8 mouse cellular contexts compared by ENCODE assay signal in genomic region chr2:74752431-74753174, GRCm38 (mm10). TPM values are rescaled to one million over a fixed set of nuclear protein-coding genes. Genes with fewer than 3 reads are reported as not detected.
A peak's percentile ranks its signal among the peaks of the same experiment; 100 is the strongest.
DNase-seq lines count a peak whose midpoint lies in the region; ATAC-seq and TF ChIP-seq lines count a peak whose summit lies in the region.
"Had no signal": no experiment of that assay in that cellular context is flagged by ENCODE, and none has a peak within 500 bp of the region (broad histone marks: within the 10 kb centered on the region; RNA-seq: fewer than 3 reads in every experiment).

No protein-coding gene starts in this region.

- H3K9ac ChIP-seq in lung, postnatal 0 days (replicated peaks; ENCODE audit: low read depth): no peak overlapping the region
- no peak overlapping the region for H3K9ac ChIP-seq in forebrain, embryonic 15.5 days (replicated peaks)
- H3K9ac ChIP-seq in limb, embryonic 13.5 days: peak overlapping the region; percentile 61
- H3K9ac ChIP-seq in stomach, postnatal 0 days (ENCODE audit: low read length): no peak overlapping the region

- no peaks in the 10 kb centered on the region for H3K36me3 ChIP-seq in lung, postnatal 0 days (ENCODE audit: insufficient read depth, low read length)
- no peaks in the 10 kb centered on the region for H3K36me3 ChIP-seq in forebrain, embryonic 15.5 days
- no peaks in the 10 kb centered on the region for H3K36me3 ChIP-seq in limb, embryonic 13.5 days
- no peaks in the 10 kb centered on the region for H3K36me3 ChIP-seq in stomach, postnatal 0 days (ENCODE audit: control insufficient read depth, insufficient read depth, low read length)

- H3K4me3 ChIP-seq in lung, postnatal 0 days (ENCODE audit: low read depth, low read length): peak overlapping the region; percentile 24; the same call in 1 of the 2 replicates
- 0 out of 2 replicates have a peak overlapping the region, but pooled peaks have one; percentile 1 for H3K4me3 ChIP-seq in forebrain, embryonic 15.5 days
- peak overlapping the region; percentile 41 for H3K4me3 ChIP-seq in limb, embryonic 13.5 days
- peak overlapping the region; percentile 29 for H3K4me3 ChIP-seq in stomach, postnatal 0 days (ENCODE audit: low read depth, low read length)

- TF ChIP-seq CTCF in lung, postnatal 0 days (IDR thresholded peaks at IDR 0.05): no peak
- TF ChIP-seq CTCF in stomach, postnatal 0 days (IDR thresholded peaks at IDR 0.05; ENCODE audit: low read depth): no peak

- WGBS in lung, postnatal 0 days: 5% methylated on average over 43 of the region's 45 CpGs
- WGBS in forebrain, embryonic 15.5 days: 2% methylated on average over 45 of the region's 45 CpGs
- 4% methylated on average over 44 of the region's 45 CpGs for WGBS in limb, embryonic 13.5 days
- 5% methylated on average over 45 of the region's 45 CpGs for WGBS in stomach, postnatal 0 days

- H3K27me3 ChIP-seq in lung, postnatal 0 days (replicated peaks; ENCODE audit: insufficient read depth, low read length): peaks cover 89% of the 10 kb centered on the region
- H3K27me3 ChIP-seq in forebrain, embryonic 15.5 days: peaks cover 95% of the 10 kb centered on the region
- H3K27me3 ChIP-seq in limb, embryonic 13.5 days: peaks cover 96% of the 10 kb centered on the region
- peaks cover 37% of the 10 kb centered on the region for H3K27me3 ChIP-seq in stomach, postnatal 0 days (ENCODE audit: control insufficient read depth, insufficient read depth, low read length)

- H3K4me2 ChIP-seq in lung, postnatal 0 days (replicated peaks; ENCODE audit: low read depth, low read length): peak overlapping the region; percentile 30; the same call in 1 of the 2 replicates
- 0 out of 2 replicates have a peak overlapping the region, but pooled peaks have one; percentile 9 for H3K4me2 ChIP-seq in forebrain, embryonic 15.5 days (replicated peaks)
- H3K4me2 ChIP-seq in limb, embryonic 13.5 days (replicated peaks): peak overlapping the region; percentile 66
- H3K4me2 ChIP-seq in stomach, postnatal 0 days (replicated peaks; ENCODE audit: low read depth): peak overlapping the region; percentile 46

- ATAC-seq in lung, postnatal 0 days: no peak
- no peak for ATAC-seq in forebrain, embryonic 15.5 days (replicated peaks)
- no peak for ATAC-seq in limb, embryonic 13.5 days (ENCODE audit: low FRiP score, low read depth)
- ATAC-seq in stomach, postnatal 0 days (ENCODE audit: low FRiP score, low TSS enrichment): no peak

- no peak overlapping the region for H3K27ac ChIP-seq in lung, postnatal 0 days (ENCODE audit: low read length)
- no peak overlapping the region for H3K27ac ChIP-seq in forebrain, embryonic 15.5 days (replicated peaks)
- H3K27ac ChIP-seq in limb, embryonic 13.5 days: no peak overlapping the region
- no peak overlapping the region for H3K27ac ChIP-seq in stomach, postnatal 0 days (replicated peaks)

- no peak for TF ChIP-seq EP300 in lung, postnatal 0 days (IDR thresholded peaks at IDR 0.05)
- TF ChIP-seq EP300 in stomach, postnatal 0 days (optimal IDR thresholded peaks at IDR 0.05): no peak

- H3K4me1 ChIP-seq in lung, postnatal 0 days (ENCODE audit: insufficient read depth, low read depth, low read length): peaks cover 11% of the 10 kb centered on the region; the same call in 1 of the 2 replicates
- peaks cover 15% of the 10 kb centered on the region for H3K4me1 ChIP-seq in forebrain, embryonic 15.5 days
- peaks cover 25% of the 10 kb centered on the region for H3K4me1 ChIP-seq in limb, embryonic 13.5 days
- H3K4me1 ChIP-seq in stomach, postnatal 0 days (replicated peaks; ENCODE audit: control insufficient read depth, insufficient read depth): no peaks in the 10 kb centered on the region; the same call in 1 of the 2 replicates

- DNase-seq in lung, postnatal 0 days (ENCODE audit: low spot score): no peak
- no peak for DNase-seq in lung, postnatal 10 days
- DNase-seq in stomach, postnatal 0 days (ENCODE audit: low spot score): no peak
- no peak for DNase-seq in layer of hippocampus, adult 18-20 months (ENCODE audit: low spot score in 2 of 2)
- no peak for DNase-seq in gastrocnemius, postnatal 4 days (ENCODE audit: low spot score in 2 of 2)
- DNase-seq: cerebellum, postnatal 25 days had no signal

- H3K9me3 ChIP-seq in lung, postnatal 0 days (ENCODE audit: low read length): no peaks in the 10 kb centered on the region
- H3K9me3 ChIP-seq in forebrain, embryonic 15.5 days: no peaks in the 10 kb centered on the region
- H3K9me3 ChIP-seq in limb, embryonic 13.5 days: no peaks in the 10 kb centered on the region
- no peaks in the 10 kb centered on the region for H3K9me3 ChIP-seq in stomach, postnatal 0 days (ENCODE audit: control insufficient read depth, low read length)

RNA-seq across cellular contexts. Expression of gene Hoxd1, which starts 10.2 kb away (rescaled TPM):
- not detected in 2 replicates for polyA plus RNA-seq in lung, postnatal 0 days (2015; fragmentation: Nextera tagmentation; extraction: Ambion mirVana)
- not detected in 2 replicates for polyA plus RNA-seq in forebrain, embryonic 15.5 days (2015; fragmentation: Nextera tagmentation; extraction: Ambion mirVana)
- polyA plus RNA-seq in limb, embryonic 13.5 days (2015; fragmentation: Nextera tagmentation; extraction: Ambion mirVana): 0.61 and 0.69 TPM in 2 replicates
- polyA plus RNA-seq in stomach, postnatal 0 days (2015; fragmentation: Nextera tagmentation; extraction: Ambion mirVana): not detected in 2 replicates
- total RNA-seq in layer of hippocampus, adult 18-20 months (2021): under 1 TPM in 1 of 2 experiments, not detected in 1; 0.17 TPM
- total RNA-seq in gastrocnemius, postnatal 4 days (2021): under 1 TPM in 1 of 2 experiments, not detected in 1; 0.20 TPM

RNA-seq across cellular contexts. Expression of gene Gm28230, which starts 26.1 kb away (rescaled TPM):
- polyA plus RNA-seq in lung, postnatal 0 days (2015; fragmentation: Nextera tagmentation; extraction: Ambion mirVana): not detected in 2 replicates
- polyA plus RNA-seq in forebrain, embryonic 15.5 days (2015; fragmentation: Nextera tagmentation; extraction: Ambion mirVana): not detected in 2 replicates
- polyA plus RNA-seq in limb, embryonic 13.5 days (2015; fragmentation: Nextera tagmentation; extraction: Ambion mirVana): 0.08 and 0.26 TPM in 2 replicates
- polyA plus RNA-seq in stomach, postnatal 0 days (2015; fragmentation: Nextera tagmentation; extraction: Ambion mirVana): not detected in 2 replicates
- not detected for total RNA-seq in layer of hippocampus, adult 18-20 months (2021)
- total RNA-seq in gastrocnemius, postnatal 4 days (2021): under 1 TPM; 0.47 to 0.74 TPM

RNA-seq across cellular contexts. Expression of gene Hoxd4, which starts 40.9 kb away (rescaled TPM):
- polyA plus RNA-seq in lung, postnatal 0 days (2015; fragmentation: Nextera tagmentation; extraction: Ambion mirVana): not detected in 2 replicates
- polyA plus RNA-seq in forebrain, embryonic 15.5 days (2015; fragmentation: Nextera tagmentation; extraction: Ambion mirVana): not detected in 2 replicates
- 0.32 and 0.55 TPM in 2 replicates for polyA plus RNA-seq in limb, embryonic 13.5 days (2015; fragmentation: Nextera tagmentation; extraction: Ambion mirVana)
- 0.08 and 0.19 TPM in 2 replicates for polyA plus RNA-seq in stomach, postnatal 0 days (2015; fragmentation: Nextera tagmentation; extraction: Ambion mirVana)
- total RNA-seq in layer of hippocampus, adult 18-20 months (2021): not detected
- 1 to 10 TPM; 4.1 to 6.1 TPM for total RNA-seq in gastrocnemius, postnatal 4 days (2021)

RNA-seq across cellular contexts. Expression of gene Hoxd3, which starts 40.9 kb away (rescaled TPM):
- not detected in 2 replicates for polyA plus RNA-seq in lung, postnatal 0 days (2015; fragmentation: Nextera tagmentation; extraction: Ambion mirVana)
- not detected in 2 replicates for polyA plus RNA-seq in forebrain, embryonic 15.5 days (2015; fragmentation: Nextera tagmentation; extraction: Ambion mirVana)
- 0.84 and 0.88 TPM in 2 replicates for polyA plus RNA-seq in limb, embryonic 13.5 days (2015; fragmentation: Nextera tagmentation; extraction: Ambion mirVana)
- 1.3 and 1.5 TPM in 2 replicates for polyA plus RNA-seq in stomach, postnatal 0 days (2015; fragmentation: Nextera tagmentation; extraction: Ambion mirVana)
- not detected for total RNA-seq in layer of hippocampus, adult 18-20 months (2021)
- under 1 TPM in 1 of 2 experiments, not detected in 1; 0.12 TPM for total RNA-seq in gastrocnemius, postnatal 4 days (2021)

RNA-seq across cellular contexts. Expression of gene Hoxd8, which starts 48.2 kb away (rescaled TPM):
- polyA plus RNA-seq in lung, postnatal 0 days (2015; fragmentation: Nextera tagmentation; extraction: Ambion mirVana): 0.44 and 0.50 TPM in 2 replicates
- 0.10 TPM in 1 of 2 replicates, not detected in the other for polyA plus RNA-seq in forebrain, embryonic 15.5 days (2015; fragmentation: Nextera tagmentation; extraction: Ambion mirVana)
- polyA plus RNA-seq in limb, embryonic 13.5 days (2015; fragmentation: Nextera tagmentation; extraction: Ambion mirVana): 7.3 and 7.5 TPM in 2 replicates
- polyA plus RNA-seq in stomach, postnatal 0 days (2015; fragmentation: Nextera tagmentation; extraction: Ambion mirVana): 1.3 TPM in 2 replicates
- not detected for total RNA-seq in layer of hippocampus, adult 18-20 months (2021)
- 10 to 100 TPM; 35.9 to 41.6 TPM for total RNA-seq in gastrocnemius, postnatal 4 days (2021)

Comparison
In these comparisons a context has a peak if more than half of its experiments do, and no peak if none do; other contexts are left out.
1. H3K4me2 ChIP-seq: peak in every context shown above with its lines; median percentile 66 in limb, embryonic 13.5 days; 46 in stomach, postnatal 0 days; 30 in lung, postnatal 0 days; 9 in forebrain, embryonic 15.5 days.